Mouse (Mus musculus): ENCODE measurements around the gene Pla2r1.

Gene Pla2r1

DNA sequence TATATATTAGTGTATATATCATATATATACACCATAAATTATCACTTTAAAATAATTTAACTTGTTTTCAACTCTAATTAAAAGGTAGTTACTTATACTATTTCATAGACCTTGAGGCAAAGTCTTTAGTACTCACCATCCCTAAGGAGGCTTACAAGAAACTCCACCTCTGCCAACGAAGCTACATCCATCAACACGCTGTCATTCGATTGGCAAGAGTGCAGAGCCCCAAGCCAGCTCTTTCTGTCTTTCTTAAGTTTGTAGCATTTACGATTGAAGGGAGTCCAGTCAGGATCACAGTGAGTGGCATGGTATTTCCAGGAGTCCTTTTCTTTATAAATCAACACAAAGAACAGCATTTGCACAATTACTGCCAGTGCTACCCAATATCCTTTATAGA lies 49.1 kb downstream of the Pla2r1 start:
- DNase-seq (ENCODE audit: low spot score in 2 of 2): no peak

- DNase-seq (ENCODE audit: low spot score in 2 of 2): no peak
Observed at GRCm38 (mm10) chr2:60500583-60501116, 52.5 kb downstream of the Pla2r1 start.

DNA sequence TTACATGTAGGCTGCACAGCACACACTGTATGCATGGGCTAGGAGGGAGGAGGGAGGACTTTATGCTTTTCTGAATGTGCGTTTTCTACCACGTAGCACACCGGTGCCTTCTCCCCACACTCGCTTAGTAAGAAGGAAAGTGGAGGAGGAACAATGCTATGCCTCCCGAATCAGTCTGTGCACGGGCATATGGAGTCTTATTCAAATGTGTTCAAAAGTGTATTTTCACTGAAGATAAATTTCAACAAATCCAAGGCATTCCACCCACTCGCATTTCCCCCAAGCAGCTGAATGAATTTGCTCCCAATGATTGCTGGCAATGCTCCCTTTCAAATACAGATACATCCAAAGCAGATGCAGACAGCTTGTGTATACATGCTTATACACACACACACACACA lies 73.2 kb downstream of the Pla2r1 start:
- no peak for DNase-seq (ENCODE audit: low spot score in 2 of 2)

DNA sequence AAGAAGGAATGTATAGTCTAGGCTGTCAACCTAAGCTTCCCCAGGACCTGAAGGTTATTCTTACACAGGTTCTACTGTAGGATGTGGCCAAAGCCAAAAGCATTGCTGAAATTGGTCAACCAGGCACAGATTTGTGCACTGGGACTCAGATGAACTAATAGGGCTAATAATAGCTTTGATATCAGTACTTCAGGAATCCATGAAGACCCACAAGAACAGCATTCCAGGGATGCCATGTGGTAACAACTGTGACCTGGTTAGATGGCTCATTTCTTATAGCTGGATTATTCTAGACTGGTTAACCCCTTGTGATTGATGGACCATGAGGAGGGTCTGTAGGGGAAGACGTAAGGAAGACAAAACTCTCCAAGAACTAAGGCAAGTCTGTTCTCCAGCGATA lies 74.3 kb downstream of the Pla2r1 start:
- DNase-seq (ENCODE audit: low spot score in 2 of 2): peak in 1 of 2 experiments; percentile 1

DNA sequence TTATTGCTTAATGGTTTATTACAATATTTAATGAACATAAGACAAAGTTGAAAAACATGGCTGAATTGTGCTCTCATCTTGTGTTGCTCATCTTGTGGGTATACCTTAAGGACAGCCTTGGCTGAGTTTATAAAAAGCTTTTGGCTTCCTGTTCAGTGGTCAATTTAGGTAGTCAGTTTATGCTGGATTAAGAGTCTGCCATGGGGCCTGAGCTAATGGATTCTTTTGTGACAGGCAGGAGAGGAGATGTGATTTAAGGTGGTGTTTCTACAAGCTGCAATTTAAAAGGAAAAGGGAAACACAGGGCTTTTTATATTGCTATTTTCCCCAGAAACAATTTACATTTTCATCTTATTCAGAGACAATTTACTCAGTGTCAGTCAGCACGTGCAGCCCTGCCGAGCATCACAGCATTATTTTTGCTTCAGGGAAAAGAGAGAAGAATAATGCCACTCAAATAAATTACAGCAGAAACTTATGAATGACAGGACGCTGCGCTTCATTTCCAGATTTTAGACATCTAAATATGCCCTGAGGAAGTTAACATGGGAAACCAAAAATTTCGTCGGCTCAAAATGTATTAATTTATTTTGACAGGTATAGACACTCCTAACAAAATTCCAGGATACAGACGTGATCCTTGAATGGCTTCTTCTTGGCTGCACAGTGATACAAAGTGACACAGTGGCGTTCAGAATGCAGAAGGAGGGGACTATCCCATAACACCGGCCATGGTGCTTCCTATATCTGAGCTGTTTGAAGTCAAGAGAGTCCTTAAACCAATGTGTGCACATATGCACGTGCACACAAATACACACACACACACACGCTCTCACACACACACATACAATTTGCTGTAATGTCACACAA lies 84.0 kb downstream of the Pla2r1 start:
- DNase-seq (ENCODE audit: low spot score in 2 of 2): no peak

DNA sequence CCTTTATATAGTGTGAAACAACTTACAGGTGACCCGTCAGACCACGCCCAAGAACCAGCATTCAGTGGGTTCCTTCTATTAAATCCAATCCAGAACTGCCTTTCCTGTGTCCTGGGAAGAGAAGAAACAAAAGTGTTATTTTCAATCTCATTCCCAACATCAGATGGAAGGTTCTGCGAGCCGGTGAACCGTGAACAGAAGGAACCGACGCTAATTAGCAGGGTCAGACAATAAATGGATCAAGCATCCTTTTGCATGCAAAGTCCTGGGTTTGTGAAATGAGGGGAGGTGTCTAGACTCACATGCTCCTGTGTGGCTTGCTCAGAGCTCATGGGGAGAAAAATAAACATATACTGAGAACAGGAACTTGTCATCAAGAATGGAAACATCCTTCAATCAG lies 100.7 kb downstream of the Pla2r1 start:
- no peak for DNase-seq (ENCODE audit: low spot score in 2 of 2)

GRCm38 (mm10) chr2:60451119-60451773 lies 101.9 kb downstream of the Pla2r1 start:
- DNase-seq (ENCODE audit: low spot score in 2 of 2): no peak

GRCm38 (mm10) chr2:60449732-60450131 lies 103.4 kb downstream of the Pla2r1 start:
- no peak for DNase-seq (ENCODE audit: low spot score in 2 of 2)

GRCm38 (mm10) chr2:60444711-60445509 lies 108.2 kb downstream of the Pla2r1 start:
- DNase-seq (ENCODE audit: low spot score in 2 of 2): no peak

GRCm38 (mm10) chr2:60443279-60443678 lies 109.8 kb downstream of the Pla2r1 start:
- DNase-seq (ENCODE audit: low spot score in 2 of 2): no peak

DNA sequence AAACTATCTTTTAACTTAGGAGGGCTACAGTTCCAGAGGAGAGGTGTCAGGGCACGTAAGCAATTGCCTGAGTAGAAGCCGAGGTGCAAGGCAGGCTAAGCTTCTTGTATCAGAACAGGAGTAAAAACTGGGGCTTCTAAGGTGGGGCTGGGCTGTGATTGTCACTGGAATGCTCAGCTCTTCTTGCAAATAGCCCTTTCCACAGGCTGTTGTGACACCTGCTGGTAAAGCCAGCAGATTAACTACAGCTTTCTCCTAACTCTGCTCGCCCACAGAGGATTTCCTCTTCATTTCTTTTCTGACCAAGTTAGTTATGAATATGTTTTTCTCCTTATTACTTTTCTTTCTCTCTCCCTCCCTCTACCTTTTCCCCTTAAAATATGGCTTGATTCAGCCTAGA lies 111.2 kb downstream of the Pla2r1 start:
- DNase-seq (ENCODE audit: low spot score in 2 of 2): no peak

DNA sequence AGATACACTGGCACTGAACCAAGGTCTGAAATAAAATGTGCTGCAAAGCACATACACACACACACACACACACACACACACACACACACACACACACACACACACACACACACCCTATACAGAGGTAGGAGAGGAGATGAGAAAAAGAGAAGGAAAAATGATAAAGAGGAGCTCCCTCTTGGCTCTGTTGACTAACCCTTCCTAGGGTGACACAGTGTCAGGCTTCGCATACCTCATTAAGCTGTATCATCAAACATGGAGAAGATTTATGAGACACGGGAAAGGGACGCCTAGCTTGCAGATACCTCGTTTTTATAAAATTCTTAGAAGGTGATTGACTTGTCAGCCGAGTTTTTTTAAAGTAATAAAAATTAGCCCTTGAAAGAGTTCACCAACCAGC lies 116.3 kb downstream of the Pla2r1 start:
- no peak for DNase-seq (ENCODE audit: low spot score in 2 of 2)

GRCm38 (mm10) chr2:60430315-60431021 lies 122.6 kb downstream of the Pla2r1 start:
- no peak for DNase-seq (ENCODE audit: low spot score in 2 of 2)

- peak; percentile 23 to 59 for DNase-seq (ENCODE audit: low spot score in 2 of 2)
Observed at GRCm38 (mm10) chr2:60418075-60418474, 135.0 kb downstream of the Pla2r1 start.

GRCm38 (mm10) chr2:60414334-60414733 lies 138.8 kb downstream of the Pla2r1 start:
- DNase-seq (ENCODE audit: low spot score in 2 of 2): no peak

- DNase-seq (ENCODE audit: low spot score in 2 of 2): no peak
Observed at GRCm38 (mm10) chr2:60413006-60413650, 140.0 kb downstream of the Pla2r1 start.

DNA sequence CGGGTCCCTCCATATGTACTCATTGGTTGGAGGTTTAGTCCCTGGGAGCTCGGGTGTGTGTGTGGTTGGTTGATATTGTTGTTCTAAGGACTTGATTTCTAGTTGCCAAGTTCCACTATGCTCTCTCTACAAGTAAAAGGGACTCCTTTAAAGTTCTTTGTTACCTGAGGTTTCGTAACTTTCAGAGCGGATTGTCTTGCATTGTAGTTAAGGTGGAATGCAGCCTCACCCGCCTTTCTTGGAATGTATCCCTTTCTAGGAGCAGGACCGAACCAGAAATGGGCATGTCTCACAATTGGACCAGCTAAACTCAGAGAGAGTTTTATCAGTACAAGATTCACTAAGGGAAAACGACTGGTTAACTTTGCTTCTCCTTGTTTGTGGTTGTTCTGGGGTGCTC lies 141.9 kb downstream of the Pla2r1 start:
- no peak for DNase-seq (ENCODE audit: low spot score in 2 of 2)

- DNase-seq (ENCODE audit: low spot score in 2 of 2): no peak
Observed at GRCm38 (mm10) chr2:60409989-60410763, 142.9 kb downstream of the Pla2r1 start.

- DNase-seq (ENCODE audit: low spot score in 2 of 2): no peak
Observed at GRCm38 (mm10) chr2:60409194-60409593, 143.9 kb downstream of the Pla2r1 start.

DNA sequence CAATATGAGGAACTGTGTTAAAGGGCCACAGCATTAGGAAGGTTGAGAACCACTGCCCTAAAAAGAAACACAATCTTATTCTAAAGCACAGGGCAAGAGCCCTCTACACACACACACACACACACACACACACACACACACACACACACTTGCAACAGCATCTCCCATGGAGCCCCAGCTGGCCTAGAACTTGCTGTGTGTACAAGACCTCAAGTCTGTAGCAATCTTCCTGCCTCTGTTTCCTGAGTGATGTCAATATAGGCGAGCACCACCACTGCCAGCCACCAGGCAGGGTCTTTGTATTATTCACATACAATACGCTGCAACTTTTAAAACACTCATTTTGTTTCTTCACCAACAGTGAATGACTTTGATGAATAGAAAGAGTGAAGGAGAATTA lies 145.7 kb downstream of the Pla2r1 start:
- no peak for DNase-seq (ENCODE audit: low spot score in 2 of 2)
